Mouse (Mus musculus) neural tube, embryonic 11.5 days (tissue): Measurements from ENCODE around the gene Asb1. TPM values are rescaled to one million over a fixed set of nuclear protein-coding genes. Genes with fewer than 3 reads are reported as not detected.
A peak's percentile ranks its signal among the peaks of the same experiment; 100 is the strongest.

ENCODE experiments used
- ATAC-seq: fragments of 200-750 bp; cut with Nextera tagmentation; 2 replicates; pipeline ENCODE4 v1.8.0; 2017; ENCODE audit warnings: moderate number of reproducible peaks, mild to moderate bottlenecking, moderate TSS enrichment, moderate library complexity; ENCODE audit not compliant: insufficient read depth, low FRiP score, low TSS enrichment
- DNase-seq: peaks from one replicate; pipeline ENCODE4 v3.0.0-alpha.2; 2015; ENCODE audit warnings: low spot score
- H3K27ac ChIP-seq: fragments of 300-500 bp; sonication (generic); 2 replicates; pipeline ENCODE4 v1.5.1; 2014; ENCODE audit warnings: low read depth, mild to moderate bottlenecking, low read length
- H3K27me3 ChIP-seq: fragments of 300-500 bp; sonication (generic); 2 replicates; pipeline ENCODE4 v1.6.1; 2014; ENCODE audit warnings: mild to moderate bottlenecking, low read length, mixed read lengths; ENCODE audit not compliant: control insufficient read depth, insufficient read depth
- H3K36me3 ChIP-seq: fragments of 300-500 bp; sonication (generic); 2 replicates; pipeline ENCODE4 v1.6.1; 2014; ENCODE audit warnings: mild to moderate bottlenecking, low read length, moderate library complexity, mixed read lengths; ENCODE audit not compliant: control insufficient read depth, insufficient read depth
- H3K4me1 ChIP-seq: fragments of 300-500 bp; sonication (generic); 2 replicates; pipeline ENCODE4 v1.6.1; 2014; ENCODE audit warnings: low read length, mixed read lengths; ENCODE audit not compliant: control insufficient read depth, insufficient read depth
- H3K4me2 ChIP-seq: fragments of 300-500 bp; sonication (generic); 2 replicates; pipeline ENCODE4 v1.6.1; 2014; ENCODE audit warnings: low read depth, mild to moderate bottlenecking, moderate library complexity
- H3K4me3 ChIP-seq: fragments of 300-500 bp; sonication (generic); 2 replicates; pipeline ENCODE4 v1.5.1; 2014; ENCODE audit warnings: low read depth, low read length
- H3K9ac ChIP-seq: fragments of 300-500 bp; sonication (generic); 2 replicates; pipeline ENCODE4 v1.6.1; 2014; ENCODE audit warnings: mild to moderate bottlenecking, low read length
- H3K9me3 ChIP-seq: fragments of 300-500 bp; sonication (generic); 2 replicates; pipeline ENCODE4 v1.6.1; 2016; ENCODE audit warnings: low read length; ENCODE audit not compliant: control insufficient read depth
- WGBS: fragments of 180-500 bp; shearing (Covaris S2); extraction: QIAGEN DNeasy Blood & Tissue Kit; methylation state at CpG from one replicate; pipeline ENCODE4 v1.1.7; 2014; 5-methylcytosine and 5-hydroxymethylcytosine counted together
- polyA plus RNA-seq: library from polyadenylated mRNA; unstranded; fragments of >200 nt; fragmentation: Nextera tagmentation; extraction: Ambion mirVana; gene quantifications from 2 replicates; pipeline ENCODE4 v1.2.1, GENCODE M21; 2014

The Asb1 gene
- polyA plus RNA-seq, 1 experiment from 2014 or later, result 16.7 TPM

- H3K9me3 ChIP-seq, result no peaks in the 10 kb centered on the region
- no peak overlapping the region for H3K9ac ChIP-seq
- H3K36me3 ChIP-seq, result no peaks in the 10 kb centered on the region
- H3K27ac ChIP-seq, result no peak overlapping the region
- H3K4me3 ChIP-seq, result no peak overlapping the region
- peaks cover 15% of the 10 kb centered on the region for H3K4me1 ChIP-seq
- no peak overlapping the region for H3K4me2 ChIP-seq
- H3K27me3 ChIP-seq, result peaks cover 13% of the 10 kb centered on the region; the same call in 1 of the 2 replicates
- DNase-seq, result no peak
- no peak for ATAC-seq
- WGBS, result 73% methylated on average over 1 of the region's 1 CpGs
Observed at GRCm38 (mm10) chr1:91538570-91538929, 1.8 kb upstream of the Asb1 start.

- Histone ChIP-seq H3K9me3 (no peaks in the 10 kb centered on the region), H3K27me3 (peaks cover 13% of the 10 kb centered on the region; the same call in 1 of the 2 replicates), H3K4me2 (peak overlapping the region; percentile 98; the same call in 1 of the 2 replicates), H3K4me3 (no peak overlapping the region), H3K9ac (no peak overlapping the region), H3K4me1 (peaks cover 15% of the 10 kb centered on the region), H3K27ac (no peak overlapping the region), H3K36me3 (no peaks in the 10 kb centered on the region)
- DNase-seq, result no peak
- ATAC-seq, result no peak
- 46% methylated on average over 6 of the region's 6 CpGs for WGBS
Observed at GRCm38 (mm10) chr1:91539246-91539645, 1.1 kb upstream of the Asb1 start.

- H3K9ac ChIP-seq, result peak overlapping the region; percentile 54
- WGBS, result 3% methylated on average over 22 of the region's 22 CpGs
- peak overlapping the region; percentile 83 for H3K4me3 ChIP-seq
- H3K36me3 ChIP-seq, result no peaks in the 10 kb centered on the region
- H3K27ac ChIP-seq, result no peak overlapping the region
- H3K4me2 ChIP-seq, result peak overlapping the region; percentile 98
- peak; percentile 15 for DNase-seq
- H3K27me3 ChIP-seq, result peaks cover 13% of the 10 kb centered on the region; the same call in 1 of the 2 replicates
- peaks cover 15% of the 10 kb centered on the region for H3K4me1 ChIP-seq
- ATAC-seq, result peak; percentile 53
- H3K9me3 ChIP-seq, result no peaks in the 10 kb centered on the region
Observed at GRCm38 (mm10) chr1:91539704-91540270, 557 bp upstream of the Asb1 start.

- H3K27ac ChIP-seq, result peak overlapping the region; percentile 34; the same call in 1 of the 2 replicates
- no peak for DNase-seq
Observed at GRCm38 (mm10) chr1:91541042-91541592, 773 bp downstream of the Asb1 start.

GRCm38 (mm10) chr1:91543974-91544373 is 3.6 kb downstream of the Asb1 start:
- Histone ChIP-seq H3K27ac (no peak overlapping the region), H3K4me3 (no peak overlapping the region), H3K4me2 (no peak overlapping the region), H3K9me3 (no peaks in the 10 kb centered on the region), H3K4me1 (peaks cover 15% of the 10 kb centered on the region), H3K27me3 (peaks cover 6% of the 10 kb centered on the region; the same call in 1 of the 2 replicates), H3K36me3 (no peaks in the 10 kb centered on the region; the same call in 1 of the 2 replicates), H3K9ac (no peak overlapping the region)
- ATAC-seq (no peak), DNase-seq (no peak)
- WGBS, result 85% methylated on average over 4 of the region's 4 CpGs

More at GRCm38 (mm10) chr1:91541042-91541592, 773 bp downstream of the Asb1 start:
- peak overlapping the region; percentile 70 for H3K9ac ChIP-seq
- H3K36me3 ChIP-seq, result no peaks in the 10 kb centered on the region
- peak overlapping the region; percentile 98 for H3K4me2 ChIP-seq
- WGBS, result 13% methylated on average over 15 of the region's 15 CpGs
- H3K9me3 ChIP-seq, result no peaks in the 10 kb centered on the region
- no peak for ATAC-seq
- H3K27me3 ChIP-seq, result peaks cover 13% of the 10 kb centered on the region; the same call in 1 of the 2 replicates
- H3K4me3 ChIP-seq, result peak overlapping the region; percentile 83
- H3K4me1 ChIP-seq, result peaks cover 15% of the 10 kb centered on the region

GRCm38 (mm10) chr1:91545226-91545625 is 4.9 kb downstream of the Asb1 start:
- Histone ChIP-seq H3K9ac (no peak overlapping the region), H3K36me3 (no peaks in the 10 kb centered on the region; the same call in 1 of the 2 replicates), H3K4me2 (no peak overlapping the region), H3K4me1 (peaks cover 10% of the 10 kb centered on the region), H3K4me3 (no peak overlapping the region), H3K9me3 (no peaks in the 10 kb centered on the region), H3K27me3 (no peaks in the 10 kb centered on the region), H3K27ac (no peak overlapping the region)
- WGBS, result 79% methylated on average over 1 of the region's 1 CpGs
- ATAC-seq (no peak), DNase-seq (no peak)

GRCm38 (mm10) chr1:91547567-91547966 is 7.2 kb downstream of the Asb1 start:
- no peaks in the 10 kb centered on the region for H3K9me3 ChIP-seq
- H3K27me3 ChIP-seq, result no peaks in the 10 kb centered on the region
- peak; percentile 26 for DNase-seq
- H3K4me1 ChIP-seq, result no peaks in the 10 kb centered on the region; the same call in 1 of the 2 replicates
- ATAC-seq, result no peak
- no peak overlapping the region for H3K4me2 ChIP-seq
- H3K36me3 ChIP-seq, result no peaks in the 10 kb centered on the region; the same call in 1 of the 2 replicates
- no peak overlapping the region for H3K9ac ChIP-seq
- no peak overlapping the region for H3K4me3 ChIP-seq
- 69% methylated on average over 5 of the region's 5 CpGs for WGBS
- no peak overlapping the region for H3K27ac ChIP-seq

- ATAC-seq (no peak), DNase-seq (no peak)
- Histone ChIP-seq H3K4me2 (no peak overlapping the region), H3K36me3 (no peaks in the 10 kb centered on the region; the same call in 1 of the 2 replicates), H3K27ac (no peak overlapping the region), H3K4me3 (no peak overlapping the region), H3K9ac (no peak overlapping the region), H3K27me3 (no peaks in the 10 kb centered on the region), H3K9me3 (no peaks in the 10 kb centered on the region), H3K4me1 (no peaks in the 10 kb centered on the region; the same call in 1 of the 2 replicates)
- WGBS, result 80% methylated on average over 2 of the region's 2 CpGs
Observed at GRCm38 (mm10) chr1:91549073-91549472, 8.7 kb downstream of the Asb1 start.

GRCm38 (mm10) chr1:91557099-91557498 is 16.8 kb downstream of the Asb1 start:
- no peaks in the 10 kb centered on the region for H3K27me3 ChIP-seq
- ATAC-seq (no peak), DNase-seq (no peak)
- H3K27ac ChIP-seq, result no peak overlapping the region
- no peaks in the 10 kb centered on the region for H3K4me1 ChIP-seq
- no peak overlapping the region for H3K4me3 ChIP-seq
- H3K36me3 ChIP-seq, result no peaks in the 10 kb centered on the region
- no peak overlapping the region for H3K9ac ChIP-seq
- no peaks in the 10 kb centered on the region for H3K9me3 ChIP-seq
- 57% methylated on average over 2 of the region's 2 CpGs for WGBS
- H3K4me2 ChIP-seq, result no peak overlapping the region
